Mouse (Mus musculus): Measurements from ENCODE around the gene Rnf207. TPM values are rescaled to one million over a fixed set of nuclear protein-coding genes. Genes with fewer than 3 reads are reported as not detected.
A peak's percentile ranks its signal among the peaks of the same experiment; 100 is the strongest.

The Rnf207 gene
- polyA plus RNA-seq, 1 experiment = 0.81 TPM

DNA sequence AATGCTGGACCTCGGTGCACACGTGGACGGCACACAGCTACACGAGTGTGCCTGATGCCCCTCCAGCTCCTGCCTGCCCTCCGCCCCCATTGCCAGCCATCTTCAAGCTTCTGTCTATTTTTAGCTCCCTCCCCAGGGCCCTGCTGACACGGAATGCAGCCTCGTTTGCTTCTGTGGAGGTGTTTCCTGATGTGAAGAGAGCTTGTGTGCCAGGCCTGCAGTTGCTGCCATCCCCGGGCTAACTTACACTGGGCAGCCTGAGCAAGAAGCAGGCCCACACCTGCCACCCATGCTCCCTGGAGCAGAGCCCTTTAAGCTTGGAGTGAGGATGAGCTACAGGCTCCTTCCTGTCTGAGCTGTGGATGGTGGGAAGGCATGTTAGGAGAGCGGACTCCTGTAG lies 56.6 kb downstream of the Rnf207 start:
- no peak for TF ChIP-seq POLR2A (IDR thresholded peaks at IDR 0.05; ENCODE audit: low read depth, low read length)
- Histone ChIP-seq H3K27ac (ENCODE audit: insufficient read depth, low read length) (no peak overlapping the region), H3K4me1 (ENCODE audit: control insufficient read depth, insufficient read depth, low read length) (peaks cover 6% of the 10 kb centered on the region; the same call in 1 of the 2 replicates), H3K4me3 (ENCODE audit: insufficient read depth, low read length) (no peak overlapping the region)

GRCm38 (mm10) chr4:152260451-152260850 lies 58.3 kb downstream of the Rnf207 start:
- Histone ChIP-seq H3K4me3 (ENCODE audit: insufficient read depth, low read length) (no peak overlapping the region), H3K27ac (ENCODE audit: insufficient read depth, low read length) (peak overlapping the region; percentile 30; the same call in 1 of the 2 replicates), H3K4me1 (ENCODE audit: control insufficient read depth, insufficient read depth, low read length) (peaks cover 7% of the 10 kb centered on the region; the same call in 1 of the 2 replicates)
- TF ChIP-seq CTCF (IDR thresholded peaks at IDR 0.05; ENCODE audit: borderline replicate concordance, insufficient read depth, low read length) (no peak), POLR2A (IDR thresholded peaks at IDR 0.05; ENCODE audit: low read depth, low read length) (no peak)

DNA sequence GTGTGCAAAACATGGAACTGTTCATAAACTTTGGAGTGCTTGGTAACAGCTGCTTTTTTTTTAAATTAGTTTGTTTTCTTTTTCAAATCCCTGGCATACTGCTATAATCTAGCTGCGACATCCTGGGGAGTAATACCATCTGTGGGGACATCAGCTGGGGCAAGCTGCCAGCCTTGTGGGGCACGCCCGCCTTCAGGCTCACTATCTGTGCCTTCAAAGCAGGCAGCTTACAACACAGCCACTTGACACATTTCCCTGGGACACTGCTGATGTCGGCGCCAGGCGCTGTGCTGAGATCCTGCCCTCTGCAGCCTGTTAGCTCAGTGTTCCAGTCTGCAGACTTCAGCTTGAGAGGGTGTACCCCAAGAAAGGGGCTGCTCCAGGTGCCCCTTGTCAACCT lies 61.7 kb downstream of the Rnf207 start:
- H3K27ac ChIP-seq (ENCODE audit: insufficient read depth, low read length) = no peak overlapping the region
- peaks cover 7% of the 10 kb centered on the region; the same call in 1 of the 2 replicates for H3K4me1 ChIP-seq (ENCODE audit: control insufficient read depth, insufficient read depth, low read length)
- no peak for TF ChIP-seq CTCF (IDR thresholded peaks at IDR 0.05; ENCODE audit: borderline replicate concordance, insufficient read depth, low read length)
- TF ChIP-seq POLR2A (IDR thresholded peaks at IDR 0.05; ENCODE audit: low read depth, low read length) = no peak
- H3K4me3 ChIP-seq (ENCODE audit: insufficient read depth, low read length) = no peak overlapping the region

Other genes starting within 250 kb of the Rnf207 start
- 5.1 and 8.8 TPM in 2 replicates for gene Plekhg5, start 246.5 kb downstream of the Rnf207 start, polyA plus RNA-seq (2011; ENCODE audit: insufficient read length, low read depth, missing spikeins)
- 1.9 TPM in 1 of 2 replicates, not detected in the other for gene Tnfrsf25, start 203.1 kb downstream of the Rnf207 start, polyA plus RNA-seq (2011; ENCODE audit: insufficient read length, low read depth, missing spikeins)
- gene Espn, start 166.6 kb downstream of the Rnf207 start, polyA plus RNA-seq (2011; ENCODE audit: insufficient read length, low read depth, missing spikeins) = 0.56 and 0.68 TPM in 2 replicates
- not detected in 2 replicates for gene Hes2, start 160.1 kb downstream of the Rnf207 start, polyA plus RNA-seq (2011; ENCODE audit: insufficient read length, low read depth, missing spikeins)
- gene Acot7, start 140.9 kb downstream of the Rnf207 start, polyA plus RNA-seq (2011; ENCODE audit: insufficient read length, low read depth, missing spikeins) = 79.9 and 108 TPM in 2 replicates
- 58.7 and 79.1 TPM in 2 replicates for gene Gpr153, start 44.8 kb downstream of the Rnf207 start, polyA plus RNA-seq (2011; ENCODE audit: insufficient read length, low read depth, missing spikeins)
- gene Hes3, start 27.3 kb downstream of the Rnf207 start, polyA plus RNA-seq (2011; ENCODE audit: insufficient read length, low read depth, missing spikeins) = not detected in 2 replicates
- gene Icmt, start 21.8 kb downstream of the Rnf207 start, polyA plus RNA-seq (2011; ENCODE audit: insufficient read length, low read depth, missing spikeins) = 34.2 and 42.7 TPM in 2 replicates
- gene Rpl22, start 6.7 kb upstream of the Rnf207 start, polyA plus RNA-seq (2011; ENCODE audit: insufficient read length, low read depth, missing spikeins) = 1,143 and 1,246 TPM in 2 replicates
- 0.56 and 0.78 TPM in 2 replicates for gene Chd5, start 19.7 kb upstream of the Rnf207 start, polyA plus RNA-seq (2011; ENCODE audit: insufficient read length, low read depth, missing spikeins)
- gene Nphp4, start 157.7 kb upstream of the Rnf207 start, polyA plus RNA-seq (2011; ENCODE audit: insufficient read length, low read depth, missing spikeins) = 2.4 and 4.0 TPM in 2 replicates
- 2.6 and 3.6 TPM in 2 replicates for gene Kcnab2, start 158.9 kb upstream of the Rnf207 start, polyA plus RNA-seq (2011; ENCODE audit: insufficient read length, low read depth, missing spikeins)